Mouse (Mus musculus): ENCODE results near the gene Pcna. TPM values are rescaled to one million over a fixed set of nuclear protein-coding genes. Genes with fewer than 3 reads are reported as not detected.
A peak's percentile ranks its signal among the peaks of the same experiment; 100 is the strongest.

Gene Pcna
- polyA plus RNA-seq, 1 experiment from 2014 or later, result 339 TPM

GRCm38 (mm10) chr2:132276249-132276648 is 23.1 kb upstream of the Pcna start:
- Histone ChIP-seq H3K9me3 (ENCODE audit: low read depth, low read length) (no peaks in the 10 kb centered on the region), H3K4me2 (no peak overlapping the region), H3K27ac (ENCODE audit: low read depth) (no peak overlapping the region), H3K27me3 (ENCODE audit: insufficient read depth, low read length) (no peaks in the 10 kb centered on the region), H3K4me3 (ENCODE audit: low read depth, low read length) (no peak overlapping the region), H3K36me3 (ENCODE audit: insufficient read depth) (no peaks in the 10 kb centered on the region), H3K4me1 (ENCODE audit: insufficient read depth) (no peaks in the 10 kb centered on the region), H3K9ac (no peak overlapping the region)
- no peak for TF ChIP-seq CTCF (IDR thresholded peaks at IDR 0.05; ENCODE audit: low read depth)
- DNase-seq (no peak), ATAC-seq (ENCODE audit: insufficient read depth) (no peak)
- 54% methylated on average over 4 of the region's 4 CpGs for WGBS

GRCm38 (mm10) chr2:132275527-132275926 is 22.4 kb upstream of the Pcna start:
- Histone ChIP-seq H3K9me3 (ENCODE audit: low read depth, low read length) (no peaks in the 10 kb centered on the region), H3K36me3 (ENCODE audit: insufficient read depth) (no peaks in the 10 kb centered on the region), H3K27ac (ENCODE audit: low read depth) (no peak overlapping the region), H3K4me3 (ENCODE audit: low read depth, low read length) (no peak overlapping the region), H3K27me3 (ENCODE audit: insufficient read depth, low read length) (no peaks in the 10 kb centered on the region), H3K9ac (no peak overlapping the region), H3K4me1 (ENCODE audit: insufficient read depth) (no peaks in the 10 kb centered on the region), H3K4me2 (no peak overlapping the region)
- no peak for DNase-seq
- peak; percentile 31 for TF ChIP-seq CTCF (IDR thresholded peaks at IDR 0.05; ENCODE audit: low read depth)
- WGBS, result 73% methylated on average over 4 of the region's 4 CpGs
- no peak for ATAC-seq (ENCODE audit: insufficient read depth)

- Histone ChIP-seq H3K4me1 (ENCODE audit: insufficient read depth) (no peaks in the 10 kb centered on the region), H3K27me3 (ENCODE audit: insufficient read depth, low read length) (no peaks in the 10 kb centered on the region), H3K4me2 (no peak overlapping the region), H3K27ac (ENCODE audit: low read depth) (no peak overlapping the region; the same call in 1 of the 2 replicates), H3K4me3 (ENCODE audit: low read depth, low read length) (no peak overlapping the region), H3K9ac (no peak overlapping the region), H3K36me3 (ENCODE audit: insufficient read depth) (no peaks in the 10 kb centered on the region), H3K9me3 (ENCODE audit: low read depth, low read length) (no peaks in the 10 kb centered on the region)
- 26% methylated on average over 6 of the region's 6 CpGs for WGBS
- no peak for ATAC-seq (ENCODE audit: insufficient read depth)
- no peak for DNase-seq
- no peak for TF ChIP-seq CTCF (IDR thresholded peaks at IDR 0.05; ENCODE audit: low read depth)
Measured at GRCm38 (mm10) chr2:132272694-132273389, 19.7 kb upstream of the Pcna start.

GRCm38 (mm10) chr2:132270331-132270951 is 17.3 kb upstream of the Pcna start:
- H3K27me3 ChIP-seq (ENCODE audit: insufficient read depth, low read length), result no peaks in the 10 kb centered on the region
- H3K4me1 ChIP-seq (ENCODE audit: insufficient read depth), result no peaks in the 10 kb centered on the region
- H3K27ac ChIP-seq (ENCODE audit: low read depth), result no peak overlapping the region
- no peak overlapping the region for H3K9ac ChIP-seq
- H3K9me3 ChIP-seq (ENCODE audit: low read depth, low read length), result no peaks in the 10 kb centered on the region
- no peak overlapping the region for H3K4me3 ChIP-seq (ENCODE audit: low read depth, low read length)
- 55% methylated on average over 2 of the region's 2 CpGs for WGBS
- TF ChIP-seq CTCF (IDR thresholded peaks at IDR 0.05; ENCODE audit: low read depth), result no peak
- H3K36me3 ChIP-seq (ENCODE audit: insufficient read depth), result no peaks in the 10 kb centered on the region
- no peak overlapping the region for H3K4me2 ChIP-seq
- ATAC-seq (ENCODE audit: insufficient read depth) (no peak), DNase-seq (no peak)

GRCm38 (mm10) chr2:132269217-132269616 is 16.1 kb upstream of the Pcna start:
- peaks cover 4% of the 10 kb centered on the region; the same call in 1 of the 2 replicates for H3K4me1 ChIP-seq (ENCODE audit: insufficient read depth)
- H3K9me3 ChIP-seq (ENCODE audit: low read depth, low read length), result no peaks in the 10 kb centered on the region
- H3K4me3 ChIP-seq (ENCODE audit: low read depth, low read length), result no peak overlapping the region
- H3K4me2 ChIP-seq, result no peak overlapping the region
- 74% methylated on average over 3 of the region's 3 CpGs for WGBS
- no peak for TF ChIP-seq CTCF (IDR thresholded peaks at IDR 0.05; ENCODE audit: low read depth)
- no peak overlapping the region for H3K9ac ChIP-seq
- H3K36me3 ChIP-seq (ENCODE audit: insufficient read depth), result no peaks in the 10 kb centered on the region
- peak; percentile 32; the same call in 1 of the 2 replicates for ATAC-seq (ENCODE audit: insufficient read depth)
- no peak for DNase-seq
- no peak overlapping the region for H3K27ac ChIP-seq (ENCODE audit: low read depth)
- no peaks in the 10 kb centered on the region for H3K27me3 ChIP-seq (ENCODE audit: insufficient read depth, low read length)

- Histone ChIP-seq H3K36me3 (ENCODE audit: insufficient read depth) (no peaks in the 10 kb centered on the region), H3K9me3 (ENCODE audit: low read depth, low read length) (no peaks in the 10 kb centered on the region), H3K27me3 (ENCODE audit: insufficient read depth, low read length) (no peaks in the 10 kb centered on the region), H3K4me2 (no peak overlapping the region), H3K9ac (no peak overlapping the region), H3K27ac (ENCODE audit: low read depth) (no peak overlapping the region), H3K4me3 (ENCODE audit: low read depth, low read length) (no peak overlapping the region), H3K4me1 (ENCODE audit: insufficient read depth) (peaks cover 6% of the 10 kb centered on the region; the same call in 1 of the 2 replicates)
- ATAC-seq (ENCODE audit: insufficient read depth) (no peak), DNase-seq (no peak)
- TF ChIP-seq CTCF (IDR thresholded peaks at IDR 0.05; ENCODE audit: low read depth), result no peak
- 85% methylated on average over 3 of the region's 3 CpGs for WGBS
Measured at GRCm38 (mm10) chr2:132266086-132266485, 13.0 kb upstream of the Pcna start.

- H3K27ac ChIP-seq (ENCODE audit: low read depth), result no peak overlapping the region
- peaks cover 6% of the 10 kb centered on the region; the same call in 1 of the 2 replicates for H3K4me1 ChIP-seq (ENCODE audit: insufficient read depth)
- H3K9ac ChIP-seq, result no peak overlapping the region
- H3K9me3 ChIP-seq (ENCODE audit: low read depth, low read length), result no peaks in the 10 kb centered on the region
- ATAC-seq (ENCODE audit: insufficient read depth) (no peak), DNase-seq (peak; percentile 35)
- 79% methylated on average over 9 of the region's 9 CpGs for WGBS
- H3K36me3 ChIP-seq (ENCODE audit: insufficient read depth), result no peaks in the 10 kb centered on the region
- no peak overlapping the region for H3K4me2 ChIP-seq
- no peak for TF ChIP-seq CTCF (IDR thresholded peaks at IDR 0.05; ENCODE audit: low read depth)
- no peak overlapping the region for H3K4me3 ChIP-seq (ENCODE audit: low read depth, low read length)
- no peaks in the 10 kb centered on the region for H3K27me3 ChIP-seq (ENCODE audit: insufficient read depth, low read length)
Measured at GRCm38 (mm10) chr2:132265196-132265595, 12.1 kb upstream of the Pcna start.

Measured in lung, embryonic 14.5 days (tissue).